Mouse (Mus musculus) kidney, postnatal 0 days (tissue): ENCODE measurements at regions not wholly inside any gene's neighbourhood (a gene's known extent, or its start where the extent isn't known, plus 50 kb on each side); places are given as distances from the start of the nearest gene placed in this dataset.

Experiments
- ATAC-seq: fragments of 200-750 bp; cut with Nextera tagmentation; replicated peaks from 2 replicates; pipeline ENCODE4 v1.8.0; 2017; ENCODE audit warnings: low read depth, moderate number of reproducible peaks, moderate TSS enrichment, moderate library complexity; ENCODE audit not compliant: low FRiP score
- DNase-seq: peaks from one replicate; pipeline ENCODE4 v3.0.0-alpha.2; 2016; ENCODE audit warnings: low spot score
- H3K27ac ChIP-seq: fragments of 300-500 bp; sonication (generic); 2 replicates; pipeline ENCODE4 v1.5.1; 2014; ENCODE audit warnings: mild to moderate bottlenecking
- H3K27me3 ChIP-seq: fragments of 300-500 bp; sonication (generic); 2 replicates; pipeline ENCODE4 v1.6.1; 2014; ENCODE audit warnings: low read length, mixed read lengths; ENCODE audit not compliant: insufficient read depth
- H3K36me3 ChIP-seq: fragments of 300-500 bp; sonication (generic); 2 replicates; pipeline ENCODE4 v1.6.1; 2014; ENCODE audit warnings: low read length, mixed read lengths; ENCODE audit not compliant: insufficient read depth
- H3K4me1 ChIP-seq: fragments of 300-500 bp; sonication (generic); replicated peaks from 2 replicates; pipeline ENCODE4 v1.6.1; 2014; ENCODE audit warnings: antibody characterized with exemption, low read length, mixed read lengths; ENCODE audit not compliant: insufficient read depth
- H3K4me2 ChIP-seq: fragments of 300-500 bp; sonication (generic); 2 replicates; pipeline ENCODE4 v1.6.1; 2014; ENCODE audit warnings: mild to moderate bottlenecking, low read length, moderate library complexity, mixed read lengths
- H3K4me3 ChIP-seq: fragments of 300-500 bp; sonication (generic); replicated peaks from 2 replicates; pipeline ENCODE4 v1.5.1; 2014; ENCODE audit warnings: low read depth, low read length
- H3K9ac ChIP-seq: fragments of 300-500 bp; sonication (generic); 2 replicates; pipeline ENCODE4 v1.6.1; 2014; ENCODE audit warnings: low read depth, low read length
- H3K9me3 ChIP-seq: fragments of 300-500 bp; sonication (generic); replicated peaks from 2 replicates; pipeline ENCODE4 v1.6.1; 2016; ENCODE audit warnings: low read length, inconsistent platforms, mixed read lengths
- CTCF ChIP-seq: IDR thresholded peaks from 2 replicates; pipeline ENCODE4 v1.5.1; 2016; ENCODE audit warnings: antibody characterized with exemption, low read depth, mild to moderate bottlenecking, moderate library complexity
- WGBS: fragments of 180-500 bp; shearing (Covaris S2); extraction: QIAGEN DNeasy Blood & Tissue Kit; methylation state at CpG from one replicate; pipeline ENCODE4 v1.1.7; 2014; 5-methylcytosine and 5-hydroxymethylcytosine counted together

DNA sequence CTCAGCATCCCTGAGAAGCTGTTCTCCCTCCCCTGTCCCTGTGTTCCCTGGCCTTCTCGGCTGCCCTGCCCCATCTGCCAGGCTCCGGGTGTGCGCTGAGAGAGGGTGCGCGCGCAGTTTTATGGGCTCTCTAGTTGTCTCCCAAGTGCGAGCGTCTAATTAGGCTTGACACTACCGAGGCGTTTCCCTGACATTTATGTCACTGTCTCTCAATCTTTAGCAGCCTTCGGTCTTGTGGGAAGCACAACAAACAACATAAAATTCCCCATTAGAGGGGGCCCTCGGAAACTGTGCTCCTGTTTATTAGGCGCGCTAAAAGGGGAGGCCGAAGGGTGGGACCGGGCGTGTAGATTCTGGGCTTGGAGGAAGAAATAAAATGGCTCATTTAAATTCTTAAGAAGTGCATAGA lies 227.3 kb downstream of the Bcl11a start:
- Histone ChIP-seq H3K36me3 (no peaks in the 10 kb centered on the region), H3K4me2 (peak overlapping the region; percentile 56), H3K9me3 (no peaks in the 10 kb centered on the region), H3K9ac (no peak overlapping the region), H3K4me1 (no peaks in the 10 kb centered on the region), H3K27ac (no peak overlapping the region), H3K27me3 (no peaks in the 10 kb centered on the region), H3K4me3 (peak overlapping the region; percentile 8; the same call in 1 of the 2 replicates)
- 3% methylated on average over 17 of the region's 17 CpGs for WGBS
- peak; percentile 47 for DNase-seq
- peak; percentile 61; the same call in 1 of the 2 replicates for ATAC-seq
- no peak for TF ChIP-seq CTCF

DNA sequence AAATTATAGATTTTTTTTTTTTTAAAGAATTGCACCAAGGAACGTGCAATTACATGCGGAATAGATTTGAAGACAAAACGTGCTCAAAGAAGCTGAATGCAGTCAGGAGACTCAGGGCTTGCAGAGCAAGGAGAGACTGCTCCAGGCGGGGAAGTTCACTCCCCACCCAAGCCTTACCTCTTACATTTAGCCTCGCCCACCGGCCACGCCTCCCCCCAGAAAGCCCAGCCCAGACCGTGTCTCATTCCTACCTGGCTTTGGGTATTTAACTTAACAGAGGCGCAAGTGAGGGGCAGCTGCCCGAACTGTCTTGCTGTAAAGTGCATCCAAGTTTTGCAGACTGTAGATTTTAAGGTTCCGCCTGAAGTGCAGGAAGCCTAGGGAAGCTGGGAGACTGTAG lies 227.8 kb downstream of the Bcl11a start:
- Histone ChIP-seq H3K4me2 (peak overlapping the region; percentile 56), H3K27ac (no peak overlapping the region), H3K9me3 (no peaks in the 10 kb centered on the region), H3K9ac (no peak overlapping the region), H3K36me3 (no peaks in the 10 kb centered on the region), H3K4me3 (0 out of 2 replicates have a peak overlapping the region, but pooled peaks have one; percentile 8), H3K4me1 (no peaks in the 10 kb centered on the region), H3K27me3 (no peaks in the 10 kb centered on the region)
- WGBS: 6% methylated on average over 11 of the region's 11 CpGs
- ATAC-seq: no peak
- DNase-seq: peak; percentile 22
- no peak for TF ChIP-seq CTCF

DNA sequence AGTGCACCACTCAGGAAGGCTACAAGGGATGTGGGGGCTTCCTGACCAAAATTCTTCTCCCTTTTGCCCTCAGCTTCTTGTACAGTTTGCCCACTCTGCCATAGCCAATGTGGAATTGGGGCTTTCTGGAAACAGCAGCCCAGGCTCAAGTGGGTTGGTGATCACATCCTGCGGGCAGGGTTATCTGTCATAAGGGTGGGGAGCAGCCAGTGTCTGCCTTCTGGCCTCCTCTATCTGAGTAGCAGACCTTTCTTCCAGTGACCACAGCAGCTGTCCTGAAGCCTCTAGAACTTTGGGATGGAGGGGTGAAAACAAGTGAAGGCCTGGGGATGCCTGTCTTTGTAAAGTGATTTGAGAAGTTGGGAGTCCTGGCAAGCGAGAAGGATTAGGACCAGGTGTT lies 228.2 kb downstream of the Bcl11a start:
- 87% methylated on average over 2 of the region's 2 CpGs for WGBS
- H3K9me3 ChIP-seq: no peaks in the 10 kb centered on the region
- TF ChIP-seq CTCF: no peak
- no peaks in the 10 kb centered on the region for H3K36me3 ChIP-seq
- ATAC-seq (no peak), DNase-seq (no peak)
- peak overlapping the region; percentile 56; the same call in 1 of the 2 replicates for H3K4me2 ChIP-seq
- no peak overlapping the region for H3K27ac ChIP-seq
- H3K9ac ChIP-seq: no peak overlapping the region
- H3K4me3 ChIP-seq: no peak overlapping the region
- H3K4me1 ChIP-seq: no peaks in the 10 kb centered on the region
- H3K27me3 ChIP-seq: no peaks in the 10 kb centered on the region

DNA sequence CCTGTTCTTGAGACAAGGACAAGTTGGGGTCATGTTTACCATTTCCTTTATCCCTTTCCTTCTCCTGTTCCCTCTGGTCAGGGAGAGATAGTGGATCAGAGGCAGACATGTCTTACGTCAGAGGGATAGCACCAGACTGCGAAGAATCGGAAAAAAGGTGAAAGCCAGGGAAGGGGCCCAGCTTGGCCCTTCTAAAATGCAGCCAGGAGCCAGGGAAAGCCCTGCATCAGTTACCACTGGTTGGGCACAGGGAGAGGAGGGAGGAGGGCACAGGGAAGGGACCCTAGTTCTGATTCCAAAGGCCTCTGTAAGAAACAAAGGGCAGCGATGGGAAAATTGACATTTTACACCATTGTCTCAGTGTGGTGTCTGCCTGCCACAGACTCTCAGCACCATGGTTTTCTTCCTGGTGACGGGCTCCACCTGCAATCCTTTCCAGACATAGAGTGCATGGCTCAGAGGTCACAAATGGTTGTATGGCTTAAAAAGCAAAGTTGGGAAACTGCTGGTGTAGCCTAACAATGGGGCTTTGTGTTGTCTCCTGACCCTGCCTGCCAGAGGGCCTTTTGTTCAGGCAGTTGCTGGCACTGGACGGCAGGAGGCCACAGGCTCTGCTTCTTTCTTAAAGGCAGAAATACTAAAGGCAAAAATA lies 229.9 kb downstream of the Bcl11a start:
- DNase-seq (no peak), ATAC-seq (no peak)
- Histone ChIP-seq H3K9ac (no peak overlapping the region), H3K9me3 (no peaks in the 10 kb centered on the region), H3K4me1 (no peaks in the 10 kb centered on the region), H3K36me3 (no peaks in the 10 kb centered on the region), H3K27me3 (no peaks in the 10 kb centered on the region), H3K4me3 (no peak overlapping the region), H3K27ac (no peak overlapping the region), H3K4me2 (no peak overlapping the region)
- 62% methylated on average over 6 of the region's 6 CpGs for WGBS
- 0 out of 2 replicates have a peak, but pooled peaks have one; percentile 19 for TF ChIP-seq CTCF

DNA sequence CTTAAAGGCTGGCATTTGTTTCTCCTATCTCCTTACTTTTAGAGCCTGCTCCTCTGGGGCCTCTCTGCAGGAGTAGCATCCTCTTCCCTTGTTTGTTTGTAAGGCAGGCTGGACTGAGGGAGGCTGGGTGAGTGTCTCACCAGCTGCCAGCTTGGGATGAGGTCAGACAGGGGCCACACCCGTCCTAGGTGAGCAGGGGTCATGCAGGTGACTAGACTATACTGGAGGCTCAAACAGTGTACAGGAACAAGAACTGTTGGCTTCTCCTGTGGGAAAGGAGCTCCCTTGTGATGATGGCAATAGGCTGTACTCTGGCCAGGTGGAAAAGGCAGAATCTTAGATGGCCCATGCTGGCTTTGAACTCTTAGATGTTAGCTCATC lies 230.4 kb downstream of the Bcl11a start:
- 30% methylated on average over 1 of the region's 1 CpGs for WGBS
- H3K27ac ChIP-seq: no peak overlapping the region
- no peaks in the 10 kb centered on the region for H3K9me3 ChIP-seq
- no peaks in the 10 kb centered on the region for H3K4me1 ChIP-seq
- H3K27me3 ChIP-seq: no peaks in the 10 kb centered on the region
- no peak overlapping the region for H3K4me3 ChIP-seq
- H3K4me2 ChIP-seq: no peak overlapping the region
- no peak for TF ChIP-seq CTCF
- H3K9ac ChIP-seq: no peak overlapping the region
- ATAC-seq: peak; percentile 40; the same call in 1 of the 2 replicates
- no peaks in the 10 kb centered on the region for H3K36me3 ChIP-seq
- DNase-seq: no peak

DNA sequence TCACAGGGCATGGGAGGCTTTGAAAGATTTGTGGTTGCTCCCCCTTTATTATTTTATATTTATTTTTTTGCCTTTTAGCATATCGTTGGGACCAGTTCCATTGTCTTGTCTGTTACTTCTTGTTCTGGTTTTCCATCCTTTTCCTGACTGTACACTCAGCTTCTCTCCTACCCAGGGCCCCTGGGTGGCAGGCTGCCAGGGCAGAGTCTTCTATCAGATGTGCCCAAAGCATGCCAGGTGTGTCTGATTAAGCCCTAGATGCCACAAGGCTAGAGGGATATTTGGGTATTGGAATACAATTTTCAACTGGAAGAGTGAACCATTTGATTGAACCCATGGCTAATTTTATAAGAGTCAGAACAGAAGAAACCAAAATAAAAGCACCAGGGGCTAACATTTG lies 236.2 kb downstream of the Bcl11a start:
- no peak for ATAC-seq
- Histone ChIP-seq H3K9ac (no peak overlapping the region), H3K36me3 (no peaks in the 10 kb centered on the region), H3K9me3 (no peaks in the 10 kb centered on the region), H3K27me3 (no peaks in the 10 kb centered on the region), H3K4me1 (no peaks in the 10 kb centered on the region), H3K27ac (no peak overlapping the region), H3K4me3 (no peak overlapping the region), H3K4me2 (no peak overlapping the region)
- TF ChIP-seq CTCF: no peak
- DNase-seq: no peak
- WGBS: 68% methylated on average over 1 of the region's 1 CpGs

DNA sequence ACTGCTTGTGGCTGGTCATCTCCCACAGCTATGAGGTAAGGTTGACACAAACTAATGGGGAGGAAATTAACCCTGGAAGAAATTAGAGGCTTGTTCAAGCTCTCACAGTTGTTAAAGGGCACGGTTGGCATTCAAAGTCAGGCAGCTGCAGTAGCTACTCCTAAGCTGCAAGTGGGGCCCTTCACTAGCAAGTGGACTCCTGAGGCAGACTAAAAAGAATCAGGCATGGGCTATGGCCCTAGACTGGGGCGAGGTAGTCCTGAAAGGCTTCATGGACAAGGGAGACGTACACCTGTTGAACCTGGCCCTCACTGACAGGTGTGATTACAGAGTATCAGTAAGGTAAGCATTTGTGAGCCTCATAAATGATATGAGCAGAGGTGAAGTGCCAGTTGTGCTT lies 237.7 kb downstream of the Bcl11a start:
- no peak for TF ChIP-seq CTCF
- Histone ChIP-seq H3K4me3 (no peak overlapping the region), H3K27ac (no peak overlapping the region), H3K9ac (no peak overlapping the region), H3K36me3 (no peaks in the 10 kb centered on the region), H3K27me3 (no peaks in the 10 kb centered on the region), H3K4me2 (no peak overlapping the region), H3K4me1 (no peaks in the 10 kb centered on the region), H3K9me3 (no peaks in the 10 kb centered on the region)
- DNase-seq (no peak), ATAC-seq (no peak)
- 85% methylated on average over 3 of the region's 3 CpGs for WGBS
